Mouse (Mus musculus) neural tube, embryonic 13.5 days (tissue): ENCODE measurements around the gene Naip1. TPM values are rescaled to one million over a fixed set of nuclear protein-coding genes. Genes with fewer than 3 reads are reported as not detected.
"Not testable (repeated sequence)": the region's sequence is repeated elsewhere in the genome, so short reads cannot be mapped to it uniquely, and the experiment has no call there.

Source experiments
- ATAC-seq: fragments of 200-750 bp; cut with Nextera tagmentation; 2 replicates; pipeline ENCODE4 v1.8.0; 2017; ENCODE audit warnings: low read depth, mild to moderate bottlenecking, moderate TSS enrichment, moderate library complexity
- H3K27ac ChIP-seq: fragments of 300-500 bp; sonication (generic); replicated peaks from 2 replicates; pipeline ENCODE4 v1.5.1; 2015; ENCODE audit warnings: moderate library complexity, mild to moderate bottlenecking, inconsistent platforms
- H3K27me3 ChIP-seq: fragments of 300-500 bp; sonication (generic); 2 replicates; pipeline ENCODE4 v1.6.1; 2015; ENCODE audit warnings: mild to moderate bottlenecking, inconsistent platforms
- H3K36me3 ChIP-seq: fragments of 300-500 bp; sonication (generic); 2 replicates; pipeline ENCODE4 v1.6.1; 2015; ENCODE audit warnings: mild to moderate bottlenecking, inconsistent platforms
- H3K4me1 ChIP-seq: fragments of 300-500 bp; sonication (generic); replicated peaks from 2 replicates; pipeline ENCODE4 v1.6.1; 2015; ENCODE audit warnings: inconsistent platforms
- H3K4me2 ChIP-seq: fragments of 300-500 bp; sonication (generic); 2 replicates; pipeline ENCODE4 v1.6.1; 2015; ENCODE audit warnings: inconsistent platforms, mild to moderate bottlenecking, moderate library complexity
- H3K4me3 ChIP-seq: fragments of 300-500 bp; sonication (generic); 2 replicates; pipeline ENCODE4 v1.5.1; 2015; ENCODE audit warnings: mild to moderate bottlenecking, inconsistent platforms
- H3K9ac ChIP-seq: fragments of 300-500 bp; sonication (generic); 2 replicates; pipeline ENCODE4 v1.6.1; 2015; ENCODE audit warnings: moderate library complexity, mild to moderate bottlenecking, inconsistent platforms
- H3K9me3 ChIP-seq: fragments of 300-500 bp; sonication (generic); 2 replicates; pipeline ENCODE4 v1.6.1; 2016; ENCODE audit warnings: inconsistent platforms
- WGBS: fragments of 180-500 bp; shearing (Covaris S2); methylation state at CpG from one replicate; pipeline ENCODE4 v1.1.7; 2015; 5-methylcytosine and 5-hydroxymethylcytosine counted together
- polyA plus RNA-seq: library from polyadenylated mRNA; unstranded; fragments of >200 nt; fragmentation: Nextera tagmentation; extraction: Ambion mirVana; gene quantifications from 2 replicates; pipeline ENCODE4 v1.2.1, GENCODE M21; 2015

Gene Naip1
- polyA plus RNA-seq, 1 experiment from 2014 or later: 0.10 TPM

- no peaks in the 10 kb centered on the region for H3K9me3 ChIP-seq
- H3K4me3 ChIP-seq: no peak overlapping the region
- no peaks in the 10 kb centered on the region for H3K36me3 ChIP-seq
- H3K9ac ChIP-seq: no peak overlapping the region
- no peaks in the 10 kb centered on the region for H3K4me1 ChIP-seq
- WGBS: 61% methylated on average over 3 of the region's 3 CpGs
- ATAC-seq: no peak
- no peak overlapping the region for H3K4me2 ChIP-seq
- H3K27me3 ChIP-seq: no peaks in the 10 kb centered on the region
- H3K27ac ChIP-seq: no peak overlapping the region
Observed at GRCm38 (mm10) chr13:100440116-100440515, 12.6 kb downstream of the Naip1 start.

- Histone ChIP-seq H3K9ac (no peak overlapping the region), H3K27ac (no peak overlapping the region), H3K27me3 (no peaks in the 10 kb centered on the region), H3K4me1 (no peaks in the 10 kb centered on the region), H3K4me3 (no peak overlapping the region), H3K36me3 (no peaks in the 10 kb centered on the region), H3K9me3 (no peaks in the 10 kb centered on the region), H3K4me2 (no peak overlapping the region)
- no peak for ATAC-seq
- 67% methylated on average over 1 of the region's 1 CpGs for WGBS
Observed at GRCm38 (mm10) chr13:100438701-100439100, 14.0 kb downstream of the Naip1 start.

- Histone ChIP-seq H3K27me3 (no peaks in the 10 kb centered on the region), H3K36me3 (no peaks in the 10 kb centered on the region), H3K27ac (no peak overlapping the region), H3K4me3 (no peak overlapping the region), H3K9me3 (no peaks in the 10 kb centered on the region), H3K9ac (no peak overlapping the region), H3K4me1 (no peaks in the 10 kb centered on the region), H3K4me2 (no peak overlapping the region)
- no peak for ATAC-seq
- 86% methylated on average over 3 of the region's 3 CpGs for WGBS
Observed at GRCm38 (mm10) chr13:100437322-100437825, 15.3 kb downstream of the Naip1 start.

GRCm38 (mm10) chr13:100436556-100437163, 16.0 kb downstream of the Naip1 start:
- H3K9me3 ChIP-seq, H3K9ac ChIP-seq, H3K4me2 ChIP-seq, H3K4me3 ChIP-seq, H3K4me1 ChIP-seq, ATAC-seq, H3K27ac ChIP-seq, H3K36me3 ChIP-seq, H3K27me3 ChIP-seq: not testable (repeated sequence)
- 79% methylated on average over 1 of the region's 1 CpGs for WGBS

GRCm38 (mm10) chr13:100419958-100420357, 32.7 kb downstream of the Naip1 start:
- not testable (repeated sequence) for H3K4me3 ChIP-seq, H3K27me3 ChIP-seq, H3K4me2 ChIP-seq, H3K4me1 ChIP-seq, H3K9ac ChIP-seq, H3K27ac ChIP-seq, ATAC-seq, H3K9me3 ChIP-seq, H3K36me3 ChIP-seq
- WGBS: 88% methylated on average over 7 of the region's 7 CpGs

- WGBS: 67% methylated on average over 1 of the region's 1 CpGs
- Histone ChIP-seq H3K9me3 (0 out of 2 replicates have a peak, but pooled peaks cover 5% of the 10 kb centered on the region), H3K9ac (no peak overlapping the region), H3K4me3 (no peak overlapping the region), H3K4me1 (no peaks in the 10 kb centered on the region), H3K4me2 (no peak overlapping the region), H3K27ac (no peak overlapping the region), H3K36me3 (no peaks in the 10 kb centered on the region), H3K27me3 (no peaks in the 10 kb centered on the region)
- no peak for ATAC-seq
Observed at GRCm38 (mm10) chr13:100414428-100414827, 38.2 kb downstream of the Naip1 start.

GRCm38 (mm10) chr13:100409825-100410224, 42.8 kb downstream of the Naip1 start:
- no peak for ATAC-seq
- no peak overlapping the region for H3K9ac ChIP-seq
- no peak overlapping the region for H3K4me3 ChIP-seq

GRCm38 (mm10) chr13:100409181-100409580, 43.5 kb downstream of the Naip1 start:
- H3K27me3 ChIP-seq: no peaks in the 10 kb centered on the region
- no peaks in the 10 kb centered on the region for H3K4me1 ChIP-seq
- H3K4me2 ChIP-seq: no peak overlapping the region
- WGBS: 97% methylated on average over 5 of the region's 5 CpGs
- no peak for ATAC-seq
- no peak overlapping the region for H3K9ac ChIP-seq
- H3K36me3 ChIP-seq: no peaks in the 10 kb centered on the region
- H3K9me3 ChIP-seq: no peaks in the 10 kb centered on the region
- no peak overlapping the region for H3K27ac ChIP-seq
- H3K4me3 ChIP-seq: no peak overlapping the region

More at GRCm38 (mm10) chr13:100409825-100410224, 42.8 kb downstream of the Naip1 start:
- no peak overlapping the region for H3K27ac ChIP-seq
- 0 out of 2 replicates have a peak, but pooled peaks cover 1% of the 10 kb centered on the region for H3K9me3 ChIP-seq
- no peaks in the 10 kb centered on the region for H3K36me3 ChIP-seq
- H3K4me2 ChIP-seq: no peak overlapping the region
- no peaks in the 10 kb centered on the region for H3K27me3 ChIP-seq
- WGBS: 70% methylated on average over 4 of the region's 4 CpGs
- no peaks in the 10 kb centered on the region for H3K4me1 ChIP-seq

- no peak overlapping the region for H3K9ac ChIP-seq
- no peaks in the 10 kb centered on the region for H3K9me3 ChIP-seq
- no peak overlapping the region for H3K4me2 ChIP-seq
- H3K4me3 ChIP-seq: no peak overlapping the region
- H3K27me3 ChIP-seq: no peaks in the 10 kb centered on the region
- no peaks in the 10 kb centered on the region for H3K4me1 ChIP-seq
- H3K36me3 ChIP-seq: no peaks in the 10 kb centered on the region
- 87% methylated on average over 7 of the region's 7 CpGs for WGBS
- ATAC-seq: no peak
- H3K27ac ChIP-seq: no peak overlapping the region
Observed at GRCm38 (mm10) chr13:100408242-100408641, 44.4 kb downstream of the Naip1 start.

- ATAC-seq, H3K27ac ChIP-seq, H3K27me3 ChIP-seq, H3K36me3 ChIP-seq, H3K4me3 ChIP-seq, H3K4me2 ChIP-seq, H3K4me1 ChIP-seq, H3K9me3 ChIP-seq, H3K9ac ChIP-seq: not testable (repeated sequence)
- 82% methylated on average over 7 of the region's 7 CpGs for WGBS
Observed at GRCm38 (mm10) chr13:100402930-100403637, 49.6 kb downstream of the Naip1 start.

GRCm38 (mm10) chr13:100391021-100391420, 61.6 kb downstream of the Naip1 start:
- not testable (repeated sequence) for H3K27me3 ChIP-seq, H3K4me3 ChIP-seq, H3K27ac ChIP-seq, H3K4me1 ChIP-seq, H3K4me2 ChIP-seq, H3K36me3 ChIP-seq, H3K9me3 ChIP-seq, ATAC-seq, H3K9ac ChIP-seq
- 37% methylated on average over 5 of the region's 5 CpGs for WGBS

GRCm38 (mm10) chr13:100370536-100370935, 82.1 kb downstream of the Naip1 start:
- WGBS: 97% methylated on average over 1 of the region's 1 CpGs

More at GRCm38 (mm10) chr13:100370536-100370935, 82.1 kb downstream of the Naip1 start:
- Histone ChIP-seq H3K4me1 (no peaks in the 10 kb centered on the region), H3K9me3 (0 out of 2 replicates have a peak, but pooled peaks cover 5% of the 10 kb centered on the region), H3K4me2 (no peak overlapping the region), H3K27me3 (no peaks in the 10 kb centered on the region), H3K9ac (no peak overlapping the region), H3K36me3 (no peaks in the 10 kb centered on the region), H3K27ac (no peak overlapping the region), H3K4me3 (no peak overlapping the region)
- no peak for ATAC-seq
